Mouse (Mus musculus) midbrain, embryonic 13.5 days (tissue): Measurements from ENCODE around the gene Steap3. TPM values are rescaled to one million over a fixed set of nuclear protein-coding genes. Genes with fewer than 3 reads are reported as not detected.
"Not testable (repeated sequence)": the region's sequence is repeated elsewhere in the genome, so short reads cannot be mapped to it uniquely, and the experiment has no call there.

ENCODE experiments used
- ATAC-seq: fragments of 200-750 bp; cut with Nextera tagmentation; 2 replicates; pipeline ENCODE4 v1.8.0; 2017; ENCODE audit warnings: mild to moderate bottlenecking, moderate TSS enrichment, moderate library complexity
- H3K27ac ChIP-seq: fragments of 300-500 bp; sonication (generic); 2 replicates; pipeline ENCODE4 v1.5.1; 2015; ENCODE audit warnings: inconsistent platforms, mild to moderate bottlenecking, moderate library complexity
- H3K27me3 ChIP-seq: fragments of 300-500 bp; sonication (generic); 2 replicates; pipeline ENCODE4 v1.6.1; 2015; ENCODE audit warnings: mild to moderate bottlenecking, inconsistent platforms
- H3K36me3 ChIP-seq: fragments of 300-500 bp; sonication (generic); 2 replicates; pipeline ENCODE4 v1.6.1; 2015; ENCODE audit warnings: mild to moderate bottlenecking, inconsistent platforms
- H3K4me1 ChIP-seq: fragments of 300-500 bp; sonication (generic); replicated peaks from 2 replicates; pipeline ENCODE4 v1.6.1; 2015; ENCODE audit warnings: inconsistent platforms
- H3K4me2 ChIP-seq: fragments of 300-500 bp; sonication (generic); replicated peaks from 2 replicates; pipeline ENCODE4 v1.6.1; 2015; ENCODE audit warnings: moderate library complexity, mild to moderate bottlenecking, inconsistent platforms
- H3K4me3 ChIP-seq: fragments of 300-500 bp; sonication (generic); replicated peaks from 2 replicates; pipeline ENCODE4 v1.5.1; 2015; ENCODE audit warnings: mild to moderate bottlenecking, inconsistent platforms
- H3K9ac ChIP-seq: fragments of 300-500 bp; sonication (generic); replicated peaks from 2 replicates; pipeline ENCODE4 v1.6.1; 2015; ENCODE audit warnings: mild to moderate bottlenecking, inconsistent platforms
- H3K9me3 ChIP-seq: fragments of 300-500 bp; sonication (generic); 2 replicates; pipeline ENCODE4 v1.6.1; 2016; ENCODE audit warnings: mild to moderate bottlenecking, inconsistent platforms
- WGBS: fragments of 180-500 bp; shearing (Covaris S2); methylation state at CpG from one replicate; pipeline ENCODE4 v1.1.7; 2015; 5-methylcytosine and 5-hydroxymethylcytosine counted together
- polyA plus RNA-seq: library from polyadenylated mRNA; unstranded; fragments of >200 nt; fragmentation: Nextera tagmentation; extraction: Ambion mirVana; gene quantifications from 2 replicates; pipeline ENCODE4 v1.2.1, GENCODE M21; 2015

The Steap3 gene
- 1.5 and 2.1 TPM in 2 replicates for polyA plus RNA-seq

GRCm38 (mm10) chr1:120272605-120273004 is at the start of gene Steap3:
TSS of gene Steap3 (minus strand) at chr1:120272705.
- Histone ChIP-seq H3K27me3 (no peaks in the 10 kb centered on the region), H3K9ac (no peak within 1 kb of the TSS), H3K4me2 (no peak within 1 kb of the TSS), H3K36me3 (no peaks in the 10 kb centered on the region), H3K27ac (no peak within 1 kb of the TSS), H3K4me1 (peaks cover 11% of the 10 kb centered on the region), H3K4me3 (no peak within 1 kb of the TSS), H3K9me3 (no peaks in the 10 kb centered on the region)
- ATAC-seq, result no peak
- 93% methylated on average over 5 of the region's 5 CpGs for WGBS

GRCm38 (mm10) chr1:120321270-120322021 is 48.9 kb upstream of the Steap3 start:
- no peak overlapping the region for H3K9ac ChIP-seq
- H3K4me3 ChIP-seq, result no peak overlapping the region
- WGBS, result 67% methylated on average over 16 of the region's 16 CpGs
- no peak overlapping the region for H3K27ac ChIP-seq
- ATAC-seq, result peak; percentile 51
- H3K4me2 ChIP-seq, result no peak overlapping the region
- no peaks in the 10 kb centered on the region for H3K27me3 ChIP-seq
- no peaks in the 10 kb centered on the region for H3K9me3 ChIP-seq
- peaks cover 6% of the 10 kb centered on the region; the same call in 1 of the 2 replicates for H3K4me1 ChIP-seq
- no peaks in the 10 kb centered on the region for H3K36me3 ChIP-seq

DNA sequence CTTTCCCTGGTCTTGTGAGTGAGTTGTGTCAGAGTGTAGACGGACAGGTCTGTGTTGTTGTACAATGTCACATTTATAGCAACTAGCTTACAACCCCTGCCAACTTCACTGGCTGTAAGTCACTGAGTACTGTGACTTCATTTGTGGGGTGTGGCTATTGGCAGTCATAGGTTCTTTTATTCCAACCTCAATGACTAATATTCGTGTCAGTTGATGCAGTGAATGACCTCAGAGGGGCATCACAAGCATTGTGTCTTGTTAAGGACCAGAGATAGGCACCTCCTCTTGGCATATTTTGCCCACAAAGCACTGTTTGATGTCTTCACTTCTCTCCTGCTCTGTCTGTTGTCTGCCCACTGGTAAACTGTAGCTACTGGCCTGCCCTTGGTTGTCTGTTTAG is 33.3 kb upstream of the Steap3 start:
- Histone ChIP-seq H3K4me2 (no peak overlapping the region), H3K9ac (no peak overlapping the region), H3K9me3 (no peaks in the 10 kb centered on the region), H3K4me1 (no peaks in the 10 kb centered on the region), H3K27me3 (no peaks in the 10 kb centered on the region), H3K4me3 (no peak overlapping the region), H3K36me3 (no peaks in the 10 kb centered on the region), H3K27ac (no peak overlapping the region)
- 71% methylated on average over 2 of the region's 2 CpGs for WGBS
- ATAC-seq, result no peak

GRCm38 (mm10) chr1:120296936-120297335 is 24.4 kb upstream of the Steap3 start:
- WGBS, result 98% methylated on average over 2 of the region's 2 CpGs
- Histone ChIP-seq H3K36me3 (no peaks in the 10 kb centered on the region), H3K4me1 (no peaks in the 10 kb centered on the region), H3K27me3 (no peaks in the 10 kb centered on the region), H3K4me3 (no peak overlapping the region), H3K9ac (no peak overlapping the region), H3K9me3 (peaks cover 4% of the 10 kb centered on the region; the same call in 1 of the 2 replicates), H3K4me2 (no peak overlapping the region), H3K27ac (no peak overlapping the region)
- ATAC-seq, result no peak

DNA sequence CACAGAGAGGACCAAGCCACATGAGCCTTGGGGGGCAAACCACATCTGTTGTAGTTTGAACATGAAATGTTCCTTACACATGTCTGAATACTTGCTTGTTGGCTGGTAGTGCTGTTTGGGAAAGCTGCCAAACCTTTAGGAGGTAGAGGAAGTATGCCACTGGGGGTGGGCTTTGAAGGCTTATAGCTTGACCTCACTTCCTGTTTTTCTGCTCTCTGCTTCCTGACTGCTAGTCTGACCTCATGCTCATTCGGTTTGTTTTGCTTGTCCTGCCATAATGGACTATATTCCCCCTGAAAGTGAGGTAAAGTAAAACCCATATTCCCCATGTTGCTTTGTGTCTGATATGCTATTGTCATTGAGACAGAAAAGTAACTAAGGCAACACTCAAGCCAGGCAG is 21.3 kb upstream of the Steap3 start:
- Histone ChIP-seq H3K27ac (no peak overlapping the region), H3K4me1 (no peaks in the 10 kb centered on the region), H3K27me3 (no peaks in the 10 kb centered on the region), H3K36me3 (no peaks in the 10 kb centered on the region), H3K4me2 (no peak overlapping the region), H3K4me3 (no peak overlapping the region), H3K9me3 (peaks cover 4% of the 10 kb centered on the region; the same call in 1 of the 2 replicates), H3K9ac (no peak overlapping the region)
- no peak for ATAC-seq
- 77% methylated on average over 1 of the region's 1 CpGs for WGBS

DNA sequence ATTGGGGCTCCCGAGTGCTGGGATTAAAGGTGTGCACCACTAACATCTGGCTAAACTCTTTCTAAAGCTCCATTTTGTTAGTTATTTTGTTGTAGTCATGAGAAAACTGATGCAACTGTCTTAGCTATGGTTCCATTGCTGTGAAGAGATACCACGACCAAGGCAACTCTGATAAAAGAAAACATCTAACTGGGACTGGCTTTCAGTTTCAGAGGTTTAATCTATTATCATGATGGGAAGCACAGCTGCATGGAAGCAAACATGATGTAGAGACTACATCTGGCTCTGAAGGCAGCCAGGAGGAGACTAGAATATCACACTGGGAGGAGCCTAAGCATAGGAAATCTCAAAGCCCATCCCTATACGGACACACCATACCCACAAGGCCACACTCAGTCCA is 19.2 kb upstream of the Steap3 start:
- Histone ChIP-seq H3K9ac (no peak overlapping the region), H3K4me3 (no peak overlapping the region), H3K27me3 (no peaks in the 10 kb centered on the region), H3K4me1 (0 out of 2 replicates have a peak, but pooled peaks cover 4% of the 10 kb centered on the region), H3K4me2 (no peak overlapping the region), H3K27ac (no peak overlapping the region), H3K36me3 (no peaks in the 10 kb centered on the region), H3K9me3 (peaks cover 4% of the 10 kb centered on the region; the same call in 1 of the 2 replicates)
- no peak for ATAC-seq
- WGBS, result 80% methylated on average over 3 of the region's 3 CpGs

DNA sequence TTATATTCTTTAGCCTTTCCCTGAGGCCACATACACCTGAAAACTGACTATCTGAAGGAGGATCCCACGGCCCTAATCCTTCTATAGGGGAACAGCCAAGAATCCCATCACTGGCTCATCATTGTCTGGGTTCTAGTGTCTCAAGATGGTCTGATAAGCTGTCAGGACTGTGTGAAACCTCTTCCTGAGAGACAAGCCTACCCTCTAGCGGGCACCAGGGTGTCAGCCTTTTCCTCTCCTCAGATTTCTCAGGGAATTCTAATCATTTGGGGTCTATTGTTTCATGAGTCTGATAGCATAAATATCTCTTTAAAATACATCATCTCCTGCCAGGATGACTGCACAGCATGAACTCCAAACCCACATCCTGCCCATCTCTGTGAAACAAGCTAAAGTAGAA is 17.3 kb upstream of the Steap3 start:
- Histone ChIP-seq H3K4me1 (0 out of 2 replicates have a peak, but pooled peaks cover 4% of the 10 kb centered on the region), H3K4me2 (no peak overlapping the region), H3K27me3 (no peaks in the 10 kb centered on the region), H3K9me3 (peaks cover 4% of the 10 kb centered on the region; the same call in 1 of the 2 replicates), H3K36me3 (no peaks in the 10 kb centered on the region), H3K4me3 (no peak overlapping the region), H3K9ac (no peak overlapping the region), H3K27ac (no peak overlapping the region)
- 67% methylated on average over 2 of the region's 2 CpGs for WGBS
- no peak for ATAC-seq

DNA sequence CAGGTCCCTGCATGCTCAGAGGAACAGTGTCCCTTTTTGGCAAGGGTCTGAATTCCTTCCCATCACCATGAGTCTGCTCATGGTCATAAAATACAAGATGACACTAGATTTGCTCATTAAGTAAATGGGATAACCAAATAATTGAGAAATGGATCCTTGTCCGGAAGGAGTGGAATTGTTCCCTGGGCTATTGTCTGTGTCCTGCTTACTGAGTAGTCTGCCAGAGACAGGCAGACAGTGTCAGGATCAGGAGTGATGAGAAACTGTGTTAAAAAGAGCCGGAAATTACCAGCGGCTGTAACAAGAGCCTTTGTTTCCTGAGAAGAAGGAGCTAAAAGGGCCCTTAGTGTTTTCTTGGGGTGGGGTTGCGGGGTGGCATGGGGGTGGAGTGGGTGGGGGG is 15.2 kb upstream of the Steap3 start:
- peaks cover 1% of the 10 kb centered on the region; the same call in 1 of the 2 replicates for H3K9me3 ChIP-seq
- ATAC-seq, result no peak
- H3K36me3 ChIP-seq, result no peaks in the 10 kb centered on the region
- no peak overlapping the region for H3K27ac ChIP-seq
- H3K4me1 ChIP-seq, result 0 out of 2 replicates have a peak, but pooled peaks cover 4% of the 10 kb centered on the region
- H3K4me3 ChIP-seq, result no peak overlapping the region
- WGBS, result 48% methylated on average over 4 of the region's 4 CpGs
- H3K27me3 ChIP-seq, result no peaks in the 10 kb centered on the region
- no peak overlapping the region for H3K9ac ChIP-seq
- H3K4me2 ChIP-seq, result no peak overlapping the region

DNA sequence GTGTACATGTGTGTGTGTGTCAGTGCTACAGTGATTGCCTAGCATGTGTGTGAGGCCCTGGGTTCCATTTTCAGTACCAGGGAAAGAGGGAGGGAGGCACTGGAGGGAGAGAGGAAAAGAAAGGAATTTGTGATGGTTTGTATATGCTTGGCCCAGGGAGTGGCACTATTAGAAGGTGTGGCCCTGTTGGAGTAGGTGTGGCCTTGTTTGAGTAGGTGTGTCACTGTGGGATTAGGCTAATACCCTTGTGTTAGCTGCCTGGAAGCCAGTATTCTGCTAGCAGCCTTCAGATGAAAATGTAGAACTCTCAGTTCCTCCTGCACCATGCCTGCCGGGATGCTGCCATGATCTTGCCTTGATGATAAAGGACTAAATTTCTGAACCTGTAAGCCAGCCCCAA is 3.6 kb upstream of the Steap3 start:
- WGBS, result 72% methylated on average over 1 of the region's 1 CpGs
- H3K9ac ChIP-seq, H3K36me3 ChIP-seq, H3K9me3 ChIP-seq, H3K4me2 ChIP-seq, H3K27ac ChIP-seq, H3K27me3 ChIP-seq, H3K4me3 ChIP-seq: not testable (repeated sequence)
- ATAC-seq, result 0 out of 2 replicates have a peak, but pooled peaks have one; percentile 30
- peaks cover 11% of the 10 kb centered on the region for H3K4me1 ChIP-seq

- WGBS, result 69% methylated on average over 3 of the region's 3 CpGs
- peak; percentile 76 for ATAC-seq
- H3K4me3 ChIP-seq, result no peak overlapping the region
- H3K36me3 ChIP-seq, result no peaks in the 10 kb centered on the region
- no peaks in the 10 kb centered on the region for H3K9me3 ChIP-seq
- H3K9ac ChIP-seq, result no peak overlapping the region
- no peak overlapping the region for H3K4me2 ChIP-seq
- peaks cover 11% of the 10 kb centered on the region for H3K4me1 ChIP-seq
- H3K27me3 ChIP-seq, result no peaks in the 10 kb centered on the region
- H3K27ac ChIP-seq, result no peak overlapping the region
These were observed 2.7 kb upstream of the Steap3 start for GRCm38 (mm10) chr1:120275224-120275623.

GRCm38 (mm10) chr1:120270882-120271281 is 1.6 kb downstream of the Steap3 start:
- Histone ChIP-seq H3K27me3 (peaks cover 11% of the 10 kb centered on the region; the same call in 1 of the 2 replicates), H3K9ac (no peak overlapping the region), H3K4me3 (no peak overlapping the region), H3K36me3 (no peaks in the 10 kb centered on the region), H3K4me2 (no peak overlapping the region), H3K4me1 (peaks cover 11% of the 10 kb centered on the region), H3K9me3 (no peaks in the 10 kb centered on the region), H3K27ac (no peak overlapping the region)
- 85% methylated on average over 3 of the region's 3 CpGs for WGBS
- ATAC-seq, result no peak

DNA sequence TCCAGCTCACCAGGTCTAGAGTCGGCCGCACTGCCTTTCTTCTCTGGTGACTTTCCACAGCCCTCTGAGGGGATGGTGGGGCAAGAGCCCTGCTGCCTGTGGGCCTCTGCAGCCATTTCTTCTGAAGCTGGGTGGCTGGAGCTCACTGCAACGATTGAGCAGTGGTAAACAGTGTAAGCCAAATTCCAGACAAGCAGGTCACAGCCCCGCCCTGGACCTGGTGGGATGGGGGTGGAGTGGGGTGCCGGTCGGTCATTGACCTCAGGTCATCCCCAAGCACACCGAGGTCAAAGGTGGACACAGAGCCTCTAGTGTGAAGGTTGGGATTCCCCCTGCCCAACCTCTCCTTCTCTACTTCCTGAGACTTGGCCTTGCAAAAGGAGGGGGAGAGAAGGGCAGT is 2.4 kb downstream of the Steap3 start:
- Histone ChIP-seq H3K27me3 (peaks cover 16% of the 10 kb centered on the region; the same call in 1 of the 2 replicates), H3K9ac (no peak overlapping the region), H3K4me3 (no peak overlapping the region), H3K27ac (no peak overlapping the region), H3K36me3 (no peaks in the 10 kb centered on the region), H3K4me1 (peaks cover 11% of the 10 kb centered on the region), H3K9me3 (no peaks in the 10 kb centered on the region), H3K4me2 (no peak overlapping the region)
- no peak for ATAC-seq
- WGBS, result 81% methylated on average over 7 of the region's 7 CpGs
